Mouse (Mus musculus) midbrain, embryonic 11.5 days (tissue): Measurements from ENCODE around the gene Mapk7. TPM values are rescaled to one million over a fixed set of nuclear protein-coding genes. Genes with fewer than 3 reads are reported as not detected.
A peak's percentile ranks its signal among the peaks of the same experiment; 100 is the strongest.

Experiments used
- ATAC-seq: fragments of 200-750 bp; cut with Nextera tagmentation; 2 replicates; pipeline ENCODE4 v1.8.0; 2017; ENCODE audit warnings: moderate TSS enrichment, moderate library complexity; ENCODE audit not compliant: low FRiP score
- DNase-seq: peaks from one replicate; pipeline ENCODE4 v3.0.0; 2015; ENCODE audit warnings: low spot score; ENCODE audit errors: missing footprints
- H3K27ac ChIP-seq: fragments of 300-500 bp; sonication (generic); 2 replicates; pipeline ENCODE4 v1.5.1; 2014; ENCODE audit warnings: low read depth, low read length
- H3K27me3 ChIP-seq: fragments of 300-500 bp; sonication (generic); 2 replicates; pipeline ENCODE4 v1.6.1; 2014; ENCODE audit warnings: mild to moderate bottlenecking, low read length, moderate library complexity, mixed read lengths; ENCODE audit not compliant: control insufficient read depth, insufficient read depth
- H3K36me3 ChIP-seq: fragments of 300-500 bp; sonication (generic); 2 replicates; pipeline ENCODE4 v1.6.1; 2014; ENCODE audit warnings: mild to moderate bottlenecking, low read length, moderate library complexity, mixed read lengths; ENCODE audit not compliant: control insufficient read depth, insufficient read depth
- H3K4me1 ChIP-seq: fragments of 300-500 bp; sonication (generic); 2 replicates; pipeline ENCODE4 v1.6.1; 2014; ENCODE audit warnings: low read length; ENCODE audit not compliant: control insufficient read depth, insufficient read depth
- H3K4me2 ChIP-seq: fragments of 300-500 bp; sonication (generic); 2 replicates; pipeline ENCODE4 v1.6.1; 2014; ENCODE audit warnings: mild to moderate bottlenecking, moderate library complexity
- H3K4me3 ChIP-seq: fragments of 300-500 bp; sonication (generic); 2 replicates; pipeline ENCODE4 v1.5.1; 2014; ENCODE audit warnings: low read depth, low read length
- H3K9ac ChIP-seq: fragments of 300-500 bp; sonication (generic); 2 replicates; pipeline ENCODE4 v1.6.1; 2014; ENCODE audit warnings: low read length
- H3K9me3 ChIP-seq: fragments of 300-500 bp; sonication (generic); 2 replicates; pipeline ENCODE4 v1.6.1; 2016; ENCODE audit warnings: low read length; ENCODE audit not compliant: control insufficient read depth
- WGBS: fragments of 180-500 bp; shearing (Covaris S2); extraction: QIAGEN DNeasy Blood & Tissue Kit; methylation state at CpG from one replicate; pipeline ENCODE4 v1.1.7; 2014; 5-methylcytosine and 5-hydroxymethylcytosine counted together
- polyA plus RNA-seq: library from polyadenylated mRNA; unstranded; fragments of >200 nt; fragmentation: Nextera tagmentation; extraction: Ambion mirVana; gene quantifications from 2 replicates; pipeline ENCODE4 v1.2.1, GENCODE M21; 2014

Gene Mapk7
- 51.0 and 58.3 TPM in 2 replicates for polyA plus RNA-seq

GRCm38 (mm10) chr11:61494129-61494997 is at the start of gene Mapk7:
TSS of gene Mapk7 (minus strand) at chr11:61494406.
- Histone ChIP-seq H3K27me3 (no peaks in the 10 kb centered on the region), H3K9ac (peak within 1 kb of the TSS; percentile 88), H3K36me3 (peaks cover 22% of the 10 kb centered on the region), H3K9me3 (no peaks in the 10 kb centered on the region), H3K4me3 (peak within 1 kb of the TSS; percentile 88), H3K27ac (peak within 1 kb of the TSS; percentile 75), H3K4me1 (peaks cover 10% of the 10 kb centered on the region), H3K4me2 (peak within 1 kb of the TSS; percentile 87)
- under 1% methylated on average over 62 of the region's 62 CpGs for WGBS
- ATAC-seq, result peak; percentile 95
- DNase-seq, result peak; percentile 100

GRCm38 (mm10) chr11:61541106-61541505 is 46.9 kb upstream of the Mapk7 start:
- no peaks in the 10 kb centered on the region for H3K4me1 ChIP-seq
- DNase-seq (no peak), ATAC-seq (no peak)
- H3K27ac ChIP-seq, result no peak overlapping the region
- H3K9me3 ChIP-seq, result no peaks in the 10 kb centered on the region
- no peak overlapping the region for H3K9ac ChIP-seq
- H3K27me3 ChIP-seq, result no peaks in the 10 kb centered on the region
- H3K4me2 ChIP-seq, result no peak overlapping the region
- WGBS, result 92% methylated on average over 2 of the region's 2 CpGs
- H3K36me3 ChIP-seq, result no peaks in the 10 kb centered on the region; the same call in none of the 2 replicates
- no peak overlapping the region for H3K4me3 ChIP-seq

- H3K4me1 ChIP-seq, result no peaks in the 10 kb centered on the region
- H3K9ac ChIP-seq, result no peak overlapping the region
- H3K9me3 ChIP-seq, result no peaks in the 10 kb centered on the region
- whole genome bisulfite sequencing, result 92% methylated on average over 7 of the region's 7 CpGs
- no peak overlapping the region for H3K27ac ChIP-seq
- no peaks in the 10 kb centered on the region; the same call in 1 of the 2 replicates for H3K36me3 ChIP-seq
- H3K4me3 ChIP-seq, result no peak overlapping the region
- no peak for ATAC-seq
- H3K4me2 ChIP-seq, result no peak overlapping the region
- no peak for DNase-seq
- no peaks in the 10 kb centered on the region for H3K27me3 ChIP-seq
Observed at GRCm38 (mm10) chr11:61540642-61541041, 46.4 kb upstream of the Mapk7 start.

- ATAC-seq, result no peak
- H3K27me3 ChIP-seq, result no peaks in the 10 kb centered on the region
- H3K4me2 ChIP-seq, result no peak overlapping the region
- no peak overlapping the region for H3K9ac ChIP-seq
- H3K4me1 ChIP-seq, result no peaks in the 10 kb centered on the region
- no peaks in the 10 kb centered on the region; the same call in 1 of the 2 replicates for H3K36me3 ChIP-seq
- no peak for DNase-seq
- WGBS, result 95% methylated on average over 3 of the region's 3 CpGs
- no peak overlapping the region for H3K4me3 ChIP-seq
- H3K27ac ChIP-seq, result no peak overlapping the region
- H3K9me3 ChIP-seq, result no peaks in the 10 kb centered on the region
Observed at GRCm38 (mm10) chr11:61537362-61537761, 43.2 kb upstream of the Mapk7 start.

GRCm38 (mm10) chr11:61536952-61537351 is 42.7 kb upstream of the Mapk7 start:
- Histone ChIP-seq H3K9me3 (no peaks in the 10 kb centered on the region), H3K27ac (no peak overlapping the region), H3K4me3 (no peak overlapping the region), H3K4me1 (no peaks in the 10 kb centered on the region), H3K36me3 (no peaks in the 10 kb centered on the region), H3K9ac (no peak overlapping the region), H3K27me3 (no peaks in the 10 kb centered on the region), H3K4me2 (no peak overlapping the region)
- ATAC-seq (no peak), DNase-seq (no peak)
- WGBS, result 73% methylated on average over 3 of the region's 3 CpGs

- Histone ChIP-seq H3K4me1 (no peaks in the 10 kb centered on the region), H3K9ac (no peak overlapping the region), H3K27ac (no peak overlapping the region), H3K36me3 (no peaks in the 10 kb centered on the region), H3K4me2 (no peak overlapping the region), H3K4me3 (no peak overlapping the region), H3K9me3 (no peaks in the 10 kb centered on the region), H3K27me3 (no peaks in the 10 kb centered on the region)
- no peak for ATAC-seq
- 79% methylated on average over 1 of the region's 1 CpGs for WGBS
- DNase-seq, result no peak
Observed at GRCm38 (mm10) chr11:61535530-61535929, 41.3 kb upstream of the Mapk7 start.

GRCm38 (mm10) chr11:61533571-61533970 is 39.4 kb upstream of the Mapk7 start:
- Histone ChIP-seq H3K9ac (no peak overlapping the region), H3K36me3 (no peaks in the 10 kb centered on the region), H3K27ac (no peak overlapping the region), H3K4me2 (no peak overlapping the region), H3K4me1 (peaks cover 6% of the 10 kb centered on the region), H3K4me3 (no peak overlapping the region), H3K27me3 (no peaks in the 10 kb centered on the region), H3K9me3 (no peaks in the 10 kb centered on the region)
- no peak for DNase-seq
- ATAC-seq, result no peak
- 72% methylated on average over 5 of the region's 5 CpGs for WGBS

- Histone ChIP-seq H3K36me3 (no peaks in the 10 kb centered on the region), H3K4me2 (no peak overlapping the region), H3K4me3 (no peak overlapping the region), H3K27ac (no peak overlapping the region), H3K27me3 (no peaks in the 10 kb centered on the region), H3K4me1 (peaks cover 6% of the 10 kb centered on the region), H3K9me3 (no peaks in the 10 kb centered on the region), H3K9ac (0 out of 2 replicates have a peak overlapping the region, but pooled peaks have one; percentile 4)
- 92% methylated on average over 2 of the region's 2 CpGs for WGBS
- no peak for DNase-seq
- ATAC-seq, result no peak
Observed at GRCm38 (mm10) chr11:61532820-61533219, 38.6 kb upstream of the Mapk7 start.

- Histone ChIP-seq H3K27me3 (no peaks in the 10 kb centered on the region), H3K27ac (no peak overlapping the region), H3K4me1 (peaks cover 6% of the 10 kb centered on the region), H3K36me3 (no peaks in the 10 kb centered on the region), H3K9ac (no peak overlapping the region), H3K9me3 (no peaks in the 10 kb centered on the region), H3K4me2 (no peak overlapping the region), H3K4me3 (no peak overlapping the region)
- WGBS, result 48% methylated on average over 4 of the region's 4 CpGs
- ATAC-seq (no peak), DNase-seq (no peak)
Observed at GRCm38 (mm10) chr11:61529268-61529713, 35.1 kb upstream of the Mapk7 start.
